In the genomic region with DNA sequence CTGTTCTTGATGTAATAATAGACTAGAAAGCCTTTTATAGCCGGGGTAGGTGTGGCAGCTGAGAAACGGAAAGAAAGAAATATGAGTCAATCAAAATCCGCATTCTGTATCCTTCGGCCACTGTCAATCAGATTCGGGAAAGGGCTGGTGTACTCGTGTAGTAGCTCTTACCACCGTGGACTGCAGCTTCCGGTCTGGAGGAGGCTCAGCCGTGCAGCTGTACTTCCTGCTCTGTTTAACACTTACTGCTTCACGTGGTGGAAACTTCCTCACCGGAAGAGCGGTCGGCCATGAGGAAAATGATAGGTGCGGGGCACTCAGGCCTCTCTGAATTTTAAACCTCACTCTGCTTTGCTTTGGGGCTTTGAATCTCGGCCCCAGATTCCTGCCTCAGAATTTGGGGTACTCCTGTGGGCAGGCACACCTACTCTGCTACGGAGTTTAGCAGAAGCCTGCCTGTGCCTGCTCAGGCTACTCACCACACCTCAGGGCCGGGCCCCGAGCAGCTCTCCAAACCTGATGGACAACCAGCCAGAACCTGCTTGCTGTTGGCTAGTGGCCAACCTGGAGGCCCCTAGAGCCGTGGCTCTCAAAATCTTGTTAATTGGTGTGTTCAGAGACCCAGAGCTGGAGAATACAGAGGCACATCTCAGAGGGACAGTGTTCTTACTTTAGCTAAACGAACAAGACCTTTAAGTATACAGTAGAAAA, we compare ENCODE assay signal across 8 mouse cellular contexts. TPM values are rescaled to one million over a fixed set of nuclear protein-coding genes. Genes with fewer than 3 reads are reported as not detected.
A peak's percentile ranks its signal among the peaks of the same experiment; 100 is the strongest.
DNase-seq lines count a peak whose midpoint lies in the region; ATAC-seq lines count a peak whose summit lies in the region.

No protein-coding gene starts in this region.

- 0 out of 2 replicates have a peak, but pooled peaks cover 6% of the 10 kb centered on the region for H3K4me1 ChIP-seq in liver, embryonic 12.5 days
- peaks cover 6% of the 10 kb centered on the region; the same call in 1 of the 2 replicates for H3K4me1 ChIP-seq in liver, embryonic 11.5 days (replicated peaks; ENCODE audit: control insufficient read depth, insufficient read depth, low read length)
- peaks cover 5% of the 10 kb centered on the region; the same call in 1 of the 2 replicates for H3K4me1 ChIP-seq in midbrain, embryonic 11.5 days (ENCODE audit: control insufficient read depth, insufficient read depth, low read length)
- H3K4me1 ChIP-seq in midbrain, embryonic 16.5 days (ENCODE audit: control insufficient read depth, insufficient read depth, low read length) = no peaks in the 10 kb centered on the region

- H3K9me3 ChIP-seq in liver, embryonic 12.5 days (replicated peaks) = no peaks in the 10 kb centered on the region
- no peaks in the 10 kb centered on the region for H3K9me3 ChIP-seq in liver, embryonic 11.5 days (ENCODE audit: control insufficient read depth, low read length)
- peaks cover 4% of the 10 kb centered on the region; the same call in 1 of the 2 replicates for H3K9me3 ChIP-seq in midbrain, embryonic 11.5 days (ENCODE audit: control insufficient read depth, low read length)
- peaks cover 3% of the 10 kb centered on the region; the same call in 1 of the 2 replicates for H3K9me3 ChIP-seq in midbrain, embryonic 16.5 days (replicated peaks; ENCODE audit: control insufficient read depth, low read length, poor library complexity, severe bottlenecking)

- no peaks in the 10 kb centered on the region for H3K27me3 ChIP-seq in liver, embryonic 12.5 days (replicated peaks)
- no peaks in the 10 kb centered on the region for H3K27me3 ChIP-seq in liver, embryonic 11.5 days (replicated peaks; ENCODE audit: control insufficient read depth, insufficient read depth, low read length)
- H3K27me3 ChIP-seq in midbrain, embryonic 11.5 days (ENCODE audit: control insufficient read depth, insufficient read depth, low read length) = no peaks in the 10 kb centered on the region
- H3K27me3 ChIP-seq in midbrain, embryonic 16.5 days (ENCODE audit: control insufficient read depth, insufficient read depth, low read depth, low read length) = no peaks in the 10 kb centered on the region

- WGBS in liver, embryonic 12.5 days (ENCODE audit: insufficient replicate concordance) = 41% methylated on average over 20 of the region's 20 CpGs
- 61% methylated on average over 20 of the region's 20 CpGs for whole genome bisulfite sequencing in liver, embryonic 11.5 days
- WGBS in midbrain, embryonic 11.5 days = 90% methylated on average over 20 of the region's 20 CpGs
- WGBS in midbrain, embryonic 16.5 days = 91% methylated on average over 20 of the region's 20 CpGs

- H3K4me3 ChIP-seq in liver, embryonic 12.5 days = no peak overlapping the region
- no peak overlapping the region for H3K4me3 ChIP-seq in liver, embryonic 11.5 days (ENCODE audit: low read depth, low read length)
- H3K4me3 ChIP-seq in midbrain, embryonic 11.5 days (ENCODE audit: low read depth, low read length) = no peak overlapping the region
- no peak overlapping the region for H3K4me3 ChIP-seq in midbrain, embryonic 16.5 days (ENCODE audit: low read depth, low read length)

- no peak overlapping the region for H3K27ac ChIP-seq in liver, embryonic 12.5 days
- no peak overlapping the region for H3K27ac ChIP-seq in liver, embryonic 11.5 days (ENCODE audit: low read depth, low read length)
- H3K27ac ChIP-seq in midbrain, embryonic 11.5 days (ENCODE audit: low read depth, low read length) = no peak overlapping the region
- no peak overlapping the region for H3K27ac ChIP-seq in midbrain, embryonic 16.5 days (ENCODE audit: low read length)

- H3K9ac ChIP-seq in liver, embryonic 12.5 days = no peak overlapping the region
- H3K9ac ChIP-seq in liver, embryonic 11.5 days (ENCODE audit: low read depth, low read length) = no peak overlapping the region
- no peak overlapping the region for H3K9ac ChIP-seq in midbrain, embryonic 11.5 days (ENCODE audit: low read length)
- H3K9ac ChIP-seq in midbrain, embryonic 16.5 days (ENCODE audit: low read depth, low read length) = no peak overlapping the region

- H3K36me3 ChIP-seq in liver, embryonic 12.5 days = no peaks in the 10 kb centered on the region
- H3K36me3 ChIP-seq in liver, embryonic 11.5 days (ENCODE audit: control insufficient read depth, insufficient read depth, low read length) = no peaks in the 10 kb centered on the region
- no peaks in the 10 kb centered on the region for H3K36me3 ChIP-seq in midbrain, embryonic 11.5 days (ENCODE audit: control insufficient read depth, insufficient read depth, low read length)
- H3K36me3 ChIP-seq in midbrain, embryonic 16.5 days (ENCODE audit: control insufficient read depth, insufficient read depth, low read length) = no peaks in the 10 kb centered on the region

- intact Hi-C loops in heart, postnatal 36 days (cut with DNase I) = loop anchor here (2.0 kb wide), 2 partner anchors 50 to 80 kb away; a partner anchor contains a TSS

- peak overlapping the region; percentile 28; the same call in 1 of the 2 replicates for H3K4me2 ChIP-seq in liver, embryonic 12.5 days
- H3K4me2 ChIP-seq in liver, embryonic 11.5 days = no peak overlapping the region
- H3K4me2 ChIP-seq in midbrain, embryonic 11.5 days = no peak overlapping the region
- no peak overlapping the region for H3K4me2 ChIP-seq in midbrain, embryonic 16.5 days (ENCODE audit: low read length)

- no peak for DNase-seq in liver, embryonic 11.5 days (ENCODE audit: low spot score)
- peak; percentile 38 to 49 for DNase-seq in heart, postnatal 36 days
- DNase-seq in lung, postnatal 10 days = peak; percentile 62
- DNase-seq in thymus, postnatal 0 days (ENCODE audit: low spot score) = peak; percentile 82
- no peak for DNase-seq in midbrain, embryonic 11.5 days (ENCODE audit: low spot score, missing footprints)
- DNase-seq in neural tube, embryonic 10.5 days (ENCODE audit: extremely low spot score, low spot score) = no peak

- no peak for ATAC-seq in liver, embryonic 12.5 days
- ATAC-seq in liver, embryonic 11.5 days (replicated peaks; ENCODE audit: low FRiP score) = no peak
- ATAC-seq in midbrain, embryonic 11.5 days (ENCODE audit: low FRiP score) = no peak
- ATAC-seq in midbrain, embryonic 16.5 days = no peak

RNA-seq across cellular contexts. Expression of a gene that starts 50.7 kb away (rescaled TPM):
- 2.1 and 2.3 TPM in 2 replicates for polyA plus RNA-seq in liver, embryonic 12.5 days (2016; fragmentation: Nextera tagmentation; extraction: Ambion mirVana)
- polyA plus RNA-seq in liver, embryonic 11.5 days (2014; fragmentation: Nextera tagmentation; extraction: Ambion mirVana) = 1.3 and 1.7 TPM in 2 replicates
- total RNA-seq in heart, postnatal 36 days (2021) = not detected
- 2.4 and 2.9 TPM in 2 replicates for polyA plus RNA-seq in thymus, postnatal 0 days (2015; fragmentation: Nextera tagmentation; extraction: Ambion mirVana)
- polyA plus RNA-seq in midbrain, embryonic 11.5 days (2014; fragmentation: Nextera tagmentation; extraction: Ambion mirVana) = 1.4 and 1.6 TPM in 2 replicates
- polyA plus RNA-seq in midbrain, embryonic 16.5 days (2015; fragmentation: Nextera tagmentation; extraction: Ambion mirVana) = 0.88 and 0.99 TPM in 2 replicates

RNA-seq across cellular contexts. Expression of a gene that starts 51.0 kb away (rescaled TPM):
- 81.1 and 83.3 TPM in 2 replicates for polyA plus RNA-seq in liver, embryonic 12.5 days (2016; fragmentation: Nextera tagmentation; extraction: Ambion mirVana)
- 65.1 and 68.1 TPM in 2 replicates for polyA plus RNA-seq in liver, embryonic 11.5 days (2014; fragmentation: Nextera tagmentation; extraction: Ambion mirVana)
- total RNA-seq in heart, postnatal 36 days (2021) = 10 to 100 TPM; 37.2 to 39.8 TPM
- 93.8 and 123 TPM in 2 replicates for polyA plus RNA-seq in thymus, postnatal 0 days (2015; fragmentation: Nextera tagmentation; extraction: Ambion mirVana)
- polyA plus RNA-seq in midbrain, embryonic 11.5 days (2014; fragmentation: Nextera tagmentation; extraction: Ambion mirVana) = 47.7 and 48.6 TPM in 2 replicates
- 20.4 and 20.7 TPM in 2 replicates for polyA plus RNA-seq in midbrain, embryonic 16.5 days (2015; fragmentation: Nextera tagmentation; extraction: Ambion mirVana)

Comparison
In these comparisons a context has a peak if more than half of its experiments do, and no peak if none do; other contexts are left out.
1. DNase-seq: peak in heart, postnatal 36 days (2 of 2), lung, postnatal 10 days (single experiment) and thymus, postnatal 0 days (single experiment); none in liver, embryonic 11.5 days (single experiment), midbrain, embryonic 11.5 days (single experiment) and neural tube, embryonic 10.5 days (single experiment).